Mouse (Mus musculus): ENCODE data around the gene Bahcc1.

Gene Bahcc1

GRCm38 (mm10) chr11:120260769-120261150 is 28.0 kb downstream of the Bahcc1 start:
- no peak for DNase-seq (ENCODE audit: low spot score in 2 of 2)

- DNase-seq (ENCODE audit: low spot score in 2 of 2), result peak in 1 of 2 experiments; percentile 75
Measured at GRCm38 (mm10) chr11:120261416-120262355, 28.9 kb downstream of the Bahcc1 start.

GRCm38 (mm10) chr11:120262356-120262901 is 29.7 kb downstream of the Bahcc1 start:
- DNase-seq (ENCODE audit: low spot score in 2 of 2), result peak; percentile 55 to 74

- DNase-seq (ENCODE audit: low spot score in 2 of 2), result no peak
Measured at GRCm38 (mm10) chr11:120263176-120263575, 30.4 kb downstream of the Bahcc1 start.

GRCm38 (mm10) chr11:120264008-120264407 is 31.3 kb downstream of the Bahcc1 start:
- DNase-seq (ENCODE audit: low spot score in 2 of 2), result no peak

- DNase-seq (ENCODE audit: low spot score in 2 of 2), result no peak
Measured at GRCm38 (mm10) chr11:120265458-120265857, 32.7 kb downstream of the Bahcc1 start.

GRCm38 (mm10) chr11:120266259-120266758 is 33.6 kb downstream of the Bahcc1 start:
- no peak for DNase-seq (ENCODE audit: low spot score in 2 of 2)

- DNase-seq (ENCODE audit: low spot score in 2 of 2), result no peak
Measured at GRCm38 (mm10) chr11:120267274-120267673, 34.5 kb downstream of the Bahcc1 start.

- no peak for DNase-seq (ENCODE audit: low spot score in 2 of 2)
Measured at GRCm38 (mm10) chr11:120267676-120268075, 34.9 kb downstream of the Bahcc1 start.

- no peak for DNase-seq (ENCODE audit: low spot score in 2 of 2)
Measured at GRCm38 (mm10) chr11:120268195-120268967, 35.6 kb downstream of the Bahcc1 start.

- no peak for DNase-seq (ENCODE audit: low spot score in 2 of 2)
Measured at GRCm38 (mm10) chr11:120269007-120269406, 36.3 kb downstream of the Bahcc1 start.

- DNase-seq (ENCODE audit: low spot score in 2 of 2), result no peak
Measured at GRCm38 (mm10) chr11:120269498-120270104, 36.9 kb downstream of the Bahcc1 start.

- no peak for DNase-seq (ENCODE audit: low spot score in 2 of 2)
Measured at GRCm38 (mm10) chr11:120279335-120279734, 46.6 kb downstream of the Bahcc1 start.

GRCm38 (mm10) chr11:120280281-120280773 is 47.6 kb downstream of the Bahcc1 start:
- DNase-seq (ENCODE audit: low spot score in 2 of 2), result peak in 1 of 2 experiments; percentile 67

GRCm38 (mm10) chr11:120280774-120281173 is 48.0 kb downstream of the Bahcc1 start:
- DNase-seq (ENCODE audit: low spot score in 2 of 2), result no peak

- no peak for DNase-seq (ENCODE audit: low spot score in 2 of 2)
Measured at GRCm38 (mm10) chr11:120281197-120281596, 48.5 kb downstream of the Bahcc1 start.

- no peak for DNase-seq (ENCODE audit: low spot score in 2 of 2)
Measured at GRCm38 (mm10) chr11:120283542-120283941, 50.8 kb downstream of the Bahcc1 start.

- no peak for DNase-seq (ENCODE audit: low spot score in 2 of 2)
Measured at GRCm38 (mm10) chr11:120289644-120290043, 56.9 kb downstream of the Bahcc1 start.

GRCm38 (mm10) chr11:120290266-120290665 is 57.5 kb downstream of the Bahcc1 start:
- no peak for DNase-seq (ENCODE audit: low spot score in 2 of 2)

- DNase-seq (ENCODE audit: low spot score in 2 of 2), result no peak
Measured at GRCm38 (mm10) chr11:120293714-120294113, 61.0 kb downstream of the Bahcc1 start.
